Mouse (Mus musculus) CH12.LX (cell line): ENCODE measurements at regions not wholly inside any gene's neighbourhood (a gene's known extent, or its start where the extent isn't known, plus 50 kb on each side); places are given as distances from the start of the nearest gene placed in this dataset.

Experiments
- CTCF ChIP-seq, 2 experiments: IDR thresholded peaks in 1 of 2; conservative IDR thresholded peaks in 1 of 2; 2 replicates each; pipeline ENCODE4 v1.5.1; 2011 to 2012; ENCODE audit warnings: low read depth in 2 of 2, low read length in 2 of 2, improper control_type of control experiment in 1 of 2, inconsistent platforms in 1 of 2, mild to moderate bottlenecking in 1 of 2, moderate library complexity in 1 of 2
- HCFC1 ChIP-seq: IDR thresholded peaks from 2 replicates; pipeline ENCODE4 v1.6.1; 2012; ENCODE audit warnings: low read depth, mild to moderate bottlenecking, inconsistent platforms, low read length, improper control_type of control experiment
- POLR2A ChIP-seq: IDR thresholded peaks from 2 replicates; pipeline ENCODE4 v1.6.1; 2011; ENCODE audit warnings: low read depth, mild to moderate bottlenecking, improper control_type of control experiment, low read length

DNA sequence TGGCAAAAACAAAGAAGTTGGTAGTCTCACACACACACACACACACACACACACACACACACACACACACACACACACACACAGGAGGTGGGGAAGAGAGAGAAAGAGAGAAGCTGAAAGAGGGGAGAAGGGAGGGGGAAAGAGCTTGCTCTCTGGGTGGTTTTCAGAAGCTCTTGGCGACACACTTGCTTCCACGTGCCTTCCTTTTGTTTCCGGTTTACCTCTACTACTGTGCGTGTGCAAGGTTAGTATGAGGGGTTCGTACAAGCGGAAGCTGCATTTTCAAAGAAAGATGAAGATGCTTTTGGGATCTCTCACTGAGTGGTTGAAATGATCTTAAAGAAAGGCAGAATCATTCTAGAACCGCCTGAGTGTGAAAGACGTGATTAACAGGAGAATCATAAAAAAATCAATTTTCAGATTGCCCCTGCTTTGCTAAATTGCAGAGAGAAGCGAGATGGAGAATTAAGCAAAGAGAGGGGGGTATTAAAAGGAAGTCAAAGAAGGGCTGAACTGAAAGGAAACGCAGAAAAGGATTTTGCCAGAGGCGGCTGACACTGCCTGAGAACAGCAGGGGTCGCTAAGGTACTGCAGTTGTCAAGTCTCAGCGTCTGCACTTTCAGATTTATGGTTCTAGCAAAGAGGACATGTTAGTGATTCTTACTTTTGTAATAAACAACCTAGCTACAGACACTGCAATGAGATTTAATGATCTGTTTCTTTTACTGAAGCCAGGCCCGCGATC, 1106.2 kb downstream of the Mat2b start:
- TF ChIP-seq CTCF (conservative IDR thresholded peaks at IDR 0.05 in 1 of 2, IDR thresholded peaks at IDR 0.05 in 1 of 2; ENCODE audit: low read depth in 2 of 2, low read length in 2 of 2) = peak in 1 of 2 experiments; percentile 75; a peak in 2 of 4 replicates
- TF ChIP-seq POLR2A = no peak
- TF ChIP-seq HCFC1 = no peak
